ENCODE assay signal across 20 mouse cellular contexts in genomic region chr6:134058451-134058850, GRCm38 (mm10). TPM values are rescaled to one million over a fixed set of nuclear protein-coding genes. Genes with fewer than 3 reads are reported as not detected.
DNase-seq lines count a peak whose midpoint lies in the region; ATAC-seq lines count a peak whose summit lies in the region.
"Had no signal": no experiment of that assay in that cellular context is flagged by ENCODE, and none has a peak within 500 bp of the region (broad histone marks: within the 10 kb centered on the region; RNA-seq: fewer than 3 reads in every experiment).

No protein-coding gene starts in this region.

- 39% methylated on average over 4 of the region's 4 CpGs for WGBS in heart, embryonic 13.5 days
- 71% methylated on average over 4 of the region's 4 CpGs for WGBS in hindbrain, embryonic 14.5 days
- WGBS in hindbrain, embryonic 16.5 days: 62% methylated on average over 4 of the region's 4 CpGs
- 44% methylated on average over 4 of the region's 4 CpGs for WGBS in forebrain, embryonic 13.5 days
- WGBS in neural tube, embryonic 15.5 days: 38% methylated on average over 4 of the region's 4 CpGs

- H3K27me3 ChIP-seq in heart, embryonic 13.5 days (replicated peaks): no peaks in the 10 kb centered on the region
- no peaks in the 10 kb centered on the region for H3K27me3 ChIP-seq in hindbrain, embryonic 14.5 days (ENCODE audit: control insufficient read depth, insufficient read depth, low read length)
- no peaks in the 10 kb centered on the region for H3K27me3 ChIP-seq in hindbrain, embryonic 16.5 days (replicated peaks; ENCODE audit: control insufficient read depth, insufficient read depth, low read length)
- H3K27me3 ChIP-seq in forebrain, embryonic 13.5 days: no peaks in the 10 kb centered on the region
- no peaks in the 10 kb centered on the region for H3K27me3 ChIP-seq in neural tube, embryonic 15.5 days (replicated peaks)
- H3K27me3 ChIP-seq: intestine, embryonic 15.5 days; liver, embryonic 13.5 days; midbrain, embryonic 12.5 days; Patski had no signal

- no peaks in the 10 kb centered on the region for H3K9me3 ChIP-seq in heart, embryonic 13.5 days
- H3K9me3 ChIP-seq in hindbrain, embryonic 14.5 days (ENCODE audit: control insufficient read depth, low read length): no peaks in the 10 kb centered on the region
- no peaks in the 10 kb centered on the region for H3K9me3 ChIP-seq in hindbrain, embryonic 16.5 days (ENCODE audit: control insufficient read depth, low read length)
- H3K9me3 ChIP-seq in forebrain, embryonic 13.5 days (replicated peaks): no peaks in the 10 kb centered on the region
- no peaks in the 10 kb centered on the region for H3K9me3 ChIP-seq in neural tube, embryonic 15.5 days (replicated peaks)
- H3K9me3 ChIP-seq: embryonic facial prominence, embryonic 10.5 days; intestine, embryonic 15.5 days; liver, embryonic 13.5 days; midbrain, embryonic 12.5 days had no signal

- intact Hi-C loops in heart, postnatal 36 days (cut with DNase I): no loop called here

- no peak overlapping the region for H3K4me3 ChIP-seq in heart, embryonic 13.5 days
- H3K4me3 ChIP-seq in hindbrain, embryonic 14.5 days (replicated peaks; ENCODE audit: low read length): no peak overlapping the region
- no peak overlapping the region for H3K4me3 ChIP-seq in hindbrain, embryonic 16.5 days (ENCODE audit: low read length)
- no peak overlapping the region for H3K4me3 ChIP-seq in forebrain, embryonic 13.5 days
- no peak overlapping the region for H3K4me3 ChIP-seq in neural tube, embryonic 15.5 days (replicated peaks)
- H3K4me3 ChIP-seq: embryonic facial prominence, embryonic 10.5 days; intestine, embryonic 15.5 days; liver, embryonic 13.5 days; midbrain, embryonic 12.5 days had no signal

- H3K4me2 ChIP-seq in heart, embryonic 13.5 days: no peak overlapping the region
- no peak overlapping the region for H3K4me2 ChIP-seq in hindbrain, embryonic 14.5 days (replicated peaks)
- no peak overlapping the region for H3K4me2 ChIP-seq in hindbrain, embryonic 16.5 days (ENCODE audit: low read length)
- no peak overlapping the region for H3K4me2 ChIP-seq in forebrain, embryonic 13.5 days
- no peak overlapping the region for H3K4me2 ChIP-seq in neural tube, embryonic 15.5 days
- H3K4me2 ChIP-seq: intestine, embryonic 15.5 days; liver, embryonic 13.5 days; midbrain, embryonic 12.5 days had no signal

- H3K9ac ChIP-seq in heart, embryonic 13.5 days: no peak overlapping the region; the same call in 1 of the 2 replicates
- H3K9ac ChIP-seq in hindbrain, embryonic 14.5 days: no peak overlapping the region
- H3K9ac ChIP-seq in hindbrain, embryonic 16.5 days (ENCODE audit: low read depth, low read length): no peak overlapping the region
- no peak overlapping the region for H3K9ac ChIP-seq in forebrain, embryonic 13.5 days
- no peak overlapping the region for H3K9ac ChIP-seq in neural tube, embryonic 15.5 days (replicated peaks)
- H3K9ac ChIP-seq: intestine, embryonic 15.5 days; liver, embryonic 13.5 days; midbrain, embryonic 12.5 days had no signal

- peaks cover 15% of the 10 kb centered on the region; the same call in 1 of the 2 replicates for H3K36me3 ChIP-seq in heart, embryonic 13.5 days
- H3K36me3 ChIP-seq in hindbrain, embryonic 14.5 days (replicated peaks; ENCODE audit: control insufficient read depth, insufficient read depth): no peaks in the 10 kb centered on the region
- H3K36me3 ChIP-seq in hindbrain, embryonic 16.5 days (ENCODE audit: control insufficient read depth, insufficient read depth, low read length): no peaks in the 10 kb centered on the region
- H3K36me3 ChIP-seq in forebrain, embryonic 13.5 days (ENCODE audit: poor library complexity, severe bottlenecking): no peaks in the 10 kb centered on the region
- no peaks in the 10 kb centered on the region for H3K36me3 ChIP-seq in neural tube, embryonic 15.5 days
- H3K36me3 ChIP-seq: intestine, embryonic 15.5 days; liver, embryonic 13.5 days; midbrain, embryonic 12.5 days had no signal

- peak overlapping the region; percentile 8; the same call in 1 of the 2 replicates for H3K27ac ChIP-seq in heart, embryonic 13.5 days (replicated peaks)
- H3K27ac ChIP-seq in hindbrain, embryonic 14.5 days: peak overlapping the region; percentile 33; the same call in 1 of the 2 replicates
- H3K27ac ChIP-seq in hindbrain, embryonic 16.5 days (ENCODE audit: low read depth, low read length): no peak overlapping the region
- peak overlapping the region; percentile 37 for H3K27ac ChIP-seq in forebrain, embryonic 13.5 days
- H3K27ac ChIP-seq in neural tube, embryonic 15.5 days (replicated peaks): 0 out of 2 replicates have a peak overlapping the region, but pooled peaks have one; percentile 1
- H3K27ac ChIP-seq: embryonic facial prominence, embryonic 10.5 days; intestine, embryonic 15.5 days; liver, embryonic 13.5 days; midbrain, embryonic 12.5 days had no signal

- DNase-seq in heart, postnatal 36 days: no peak
- no peak for DNase-seq in hindbrain, embryonic 14.5 days (ENCODE audit: low spot score)
- no peak for DNase-seq in lung, postnatal 10 days
- DNase-seq: adrenal gland, adult 8-10 months; cerebellum, adult 11-12 months; cerebellum, postnatal 10 days; gastrocnemius, postnatal 25 days; heart, postnatal 4 days; kidney, adult 8-10 months; kidney, postnatal 25 days; liver, embryonic 13.5 days; lung, adult 2 months had no signal

- peaks cover 87% of the 10 kb centered on the region for H3K4me1 ChIP-seq in heart, embryonic 13.5 days
- peaks cover 18% of the 10 kb centered on the region for H3K4me1 ChIP-seq in hindbrain, embryonic 14.5 days (replicated peaks; ENCODE audit: control insufficient read depth, insufficient read depth, low read length)
- peaks cover 7% of the 10 kb centered on the region for H3K4me1 ChIP-seq in hindbrain, embryonic 16.5 days (ENCODE audit: control insufficient read depth, insufficient read depth, low read depth, low read length)
- peaks cover 36% of the 10 kb centered on the region for H3K4me1 ChIP-seq in forebrain, embryonic 13.5 days
- H3K4me1 ChIP-seq in neural tube, embryonic 15.5 days: peaks cover 27% of the 10 kb centered on the region

- ATAC-seq in heart, embryonic 13.5 days (ENCODE audit: extremely low read depth, insufficient number of reproducible peaks, low FRiP score, low TSS enrichment): no peak
- no peak for ATAC-seq in hindbrain, embryonic 14.5 days (ENCODE audit: low FRiP score)
- ATAC-seq in hindbrain, embryonic 16.5 days: no peak
- no peak for ATAC-seq in forebrain, embryonic 13.5 days
- no peak for ATAC-seq in neural tube, embryonic 15.5 days (ENCODE audit: low FRiP score)
- ATAC-seq: intestine, embryonic 15.5 days; Patski had no signal

RNA-seq across cellular contexts. Expression of gene Etv6, which starts 23.0 kb away (rescaled TPM):
- polyA plus RNA-seq in heart, embryonic 13.5 days (2015; fragmentation: Nextera tagmentation; extraction: Ambion mirVana): 12.5 and 12.8 TPM in 2 replicates
- total RNA-seq in heart, postnatal 36 days (2021): 10 to 100 TPM; 11.5 to 15.0 TPM
- 6.1 and 6.8 TPM in 2 replicates for polyA plus RNA-seq in hindbrain, embryonic 14.5 days (2014; fragmentation: Nextera tagmentation; extraction: Ambion mirVana)
- polyA plus RNA-seq in hindbrain, embryonic 16.5 days (2015; fragmentation: Nextera tagmentation; extraction: Ambion mirVana): 3.4 and 5.4 TPM in 2 replicates
- 7.2 and 8.5 TPM in 2 replicates for polyA plus RNA-seq in forebrain, embryonic 13.5 days (2015; fragmentation: Nextera tagmentation; extraction: Ambion mirVana)
- 5.8 and 9.1 TPM in 2 replicates for polyA plus RNA-seq in neural tube, embryonic 15.5 days (2015; fragmentation: Nextera tagmentation; extraction: Ambion mirVana)
